Mouse (Mus musculus): ENCODE measurements around the gene 0610040J01Rik. TPM values are rescaled to one million over a fixed set of nuclear protein-coding genes. Genes with fewer than 3 reads are reported as not detected.

Gene 0610040J01Rik
- polyA plus RNA-seq (2015; fragmentation: Nextera tagmentation; extraction: Ambion mirVana): 1.5 and 3.0 TPM in 2 replicates

DNA sequence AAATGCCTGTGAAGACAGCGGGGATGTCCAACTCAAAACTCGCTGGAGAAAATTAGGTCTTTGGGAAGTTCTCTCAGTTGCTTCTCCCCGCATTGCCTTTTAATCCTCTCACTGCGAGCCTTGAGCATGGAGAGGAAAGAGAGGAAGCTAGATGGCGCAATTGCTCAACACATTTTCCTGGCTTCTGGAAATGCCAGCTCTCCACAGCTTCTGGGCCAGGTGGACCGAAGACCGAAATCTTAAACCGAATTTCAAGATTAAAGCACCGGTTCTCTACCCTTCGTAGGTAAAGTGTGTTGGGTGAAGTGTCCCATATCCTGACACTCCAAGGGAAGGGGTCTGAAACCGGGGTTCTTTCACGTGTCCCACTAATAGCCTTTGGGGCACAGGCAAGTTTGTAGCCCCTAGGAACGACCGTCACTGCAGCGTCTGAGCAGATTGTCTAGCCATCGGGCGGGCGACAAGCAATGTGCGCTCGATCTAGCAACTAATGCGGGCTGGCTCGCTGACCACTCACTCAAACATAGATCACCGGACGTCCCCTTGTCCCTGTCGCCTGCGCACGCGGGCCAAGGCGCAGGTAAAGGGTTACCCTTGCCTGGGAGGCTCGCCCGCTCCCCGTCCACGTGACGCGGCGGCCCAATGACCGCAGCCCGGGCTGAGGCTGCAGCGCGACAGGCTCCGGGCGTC is at the start of gene 0610040J01Rik:
Gene 0610040J01Rik (plus strand): TSS at position 545 of the 690 bp plus-strand sequence.
- H3K27me3 ChIP-seq (ENCODE audit: control insufficient read depth, insufficient read depth, low read length): peaks cover 17% of the 10 kb centered on the region
- peak within 1 kb of the TSS; percentile 81 for H3K4me2 ChIP-seq (ENCODE audit: low read depth, low read length)
- peak; percentile 77 for ATAC-seq (replicated peaks; ENCODE audit: extremely low read depth, insufficient read depth, low FRiP score)
- peaks cover 3% of the 10 kb centered on the region; the same call in 1 of the 2 replicates for H3K4me1 ChIP-seq (ENCODE audit: control insufficient read depth, insufficient read depth, low read length)
- H3K4me3 ChIP-seq (ENCODE audit: low read length): peak within 1 kb of the TSS; percentile 51
- H3K9ac ChIP-seq (ENCODE audit: low read length): peak within 1 kb of the TSS; percentile 59
- no peaks in the 10 kb centered on the region for H3K36me3 ChIP-seq (ENCODE audit: control insufficient read depth, insufficient read depth)
- H3K9me3 ChIP-seq (replicated peaks; ENCODE audit: control insufficient read depth, low read length): 0 out of 2 replicates have a peak, but pooled peaks cover 3% of the 10 kb centered on the region
- 2% methylated on average over 42 of the region's 42 CpGs for WGBS
- H3K27ac ChIP-seq (ENCODE audit: low read length): no peak within 1 kb of the TSS

DNA sequence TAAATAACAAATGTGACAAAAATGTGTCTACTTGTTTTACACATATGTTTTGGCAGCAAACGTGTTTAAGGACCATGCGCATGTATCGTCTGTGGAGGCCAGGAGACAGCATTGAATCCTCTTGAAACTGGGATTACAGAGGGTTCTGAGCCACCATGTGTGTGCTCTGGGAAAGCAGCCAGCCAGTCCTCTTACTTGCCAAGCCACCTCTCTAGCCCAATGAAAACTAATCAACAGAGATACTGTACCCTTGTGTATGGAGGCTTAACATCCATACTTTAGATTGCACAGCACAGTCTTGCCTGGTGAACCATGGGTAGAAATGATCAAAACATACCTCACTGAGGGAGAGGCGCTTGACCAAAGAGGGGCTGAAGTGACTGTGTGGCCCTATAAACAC is 46.3 kb upstream of the 0610040J01Rik start:
- ATAC-seq (replicated peaks; ENCODE audit: extremely low read depth, insufficient read depth, low FRiP score): no peak
- Histone ChIP-seq H3K36me3 (ENCODE audit: control insufficient read depth, insufficient read depth) (no peaks in the 10 kb centered on the region), H3K4me2 (ENCODE audit: low read depth, low read length) (no peak overlapping the region), H3K9ac (ENCODE audit: low read length) (no peak overlapping the region), H3K4me3 (ENCODE audit: low read length) (no peak overlapping the region), H3K27me3 (ENCODE audit: control insufficient read depth, insufficient read depth, low read length) (no peaks in the 10 kb centered on the region), H3K4me1 (ENCODE audit: control insufficient read depth, insufficient read depth, low read length) (no peaks in the 10 kb centered on the region), H3K9me3 (replicated peaks; ENCODE audit: control insufficient read depth, low read length) (0 out of 2 replicates have a peak, but pooled peaks cover 3% of the 10 kb centered on the region), H3K27ac (ENCODE audit: low read length) (no peak overlapping the region)
- 68% methylated on average over 4 of the region's 4 CpGs for WGBS

DNA sequence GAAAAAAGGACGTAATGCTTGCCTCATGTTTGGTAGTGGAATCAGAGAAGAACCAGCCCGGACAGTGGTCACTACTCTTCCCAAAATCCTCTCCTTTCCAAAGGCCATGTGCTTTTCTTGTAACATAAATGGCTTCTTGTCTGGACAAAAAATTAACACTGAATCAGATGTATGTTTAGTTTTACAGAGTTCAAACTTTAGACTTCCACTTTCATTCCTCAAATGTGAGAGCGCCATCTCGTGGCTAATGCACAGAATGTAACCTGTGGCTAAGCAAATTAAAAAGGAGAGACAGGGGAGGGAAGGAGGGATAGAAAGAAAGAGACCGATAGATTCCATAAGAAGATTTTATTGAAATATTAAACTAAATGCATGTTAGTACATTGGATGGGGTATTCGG is 45.4 kb upstream of the 0610040J01Rik start:
- Histone ChIP-seq H3K4me3 (ENCODE audit: low read length) (no peak overlapping the region), H3K4me2 (ENCODE audit: low read depth, low read length) (no peak overlapping the region), H3K27me3 (ENCODE audit: control insufficient read depth, insufficient read depth, low read length) (no peaks in the 10 kb centered on the region), H3K36me3 (ENCODE audit: control insufficient read depth, insufficient read depth) (no peaks in the 10 kb centered on the region), H3K9me3 (replicated peaks; ENCODE audit: control insufficient read depth, low read length) (0 out of 2 replicates have a peak, but pooled peaks cover 3% of the 10 kb centered on the region), H3K27ac (ENCODE audit: low read length) (no peak overlapping the region), H3K4me1 (ENCODE audit: control insufficient read depth, insufficient read depth, low read length) (no peaks in the 10 kb centered on the region), H3K9ac (ENCODE audit: low read length) (no peak overlapping the region)
- no peak for ATAC-seq (replicated peaks; ENCODE audit: extremely low read depth, insufficient read depth, low FRiP score)
- 35% methylated on average over 6 of the region's 6 CpGs for WGBS

DNA sequence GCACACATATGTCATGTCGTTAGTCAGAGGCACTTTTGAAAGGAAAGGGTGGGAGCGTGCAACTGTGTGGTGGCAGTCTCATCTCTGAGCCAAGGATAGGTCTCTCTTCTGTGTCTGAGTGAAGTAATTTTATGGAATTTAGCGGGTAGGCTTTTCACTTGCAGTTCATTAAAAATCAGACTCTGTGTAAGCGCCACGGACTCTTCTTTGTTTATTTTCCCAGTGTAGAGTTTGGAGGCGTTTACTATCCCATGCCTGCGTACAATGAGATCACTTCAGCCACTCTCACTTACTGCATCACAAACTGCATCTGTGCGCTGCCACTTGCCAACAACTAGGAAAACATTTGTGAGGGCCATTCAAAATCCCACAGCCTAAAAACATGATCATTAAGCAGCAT is 44.7 kb upstream of the 0610040J01Rik start:
- Histone ChIP-seq H3K27ac (ENCODE audit: low read length) (no peak overlapping the region), H3K9ac (ENCODE audit: low read length) (no peak overlapping the region), H3K4me3 (ENCODE audit: low read length) (no peak overlapping the region), H3K36me3 (ENCODE audit: control insufficient read depth, insufficient read depth) (no peaks in the 10 kb centered on the region), H3K27me3 (ENCODE audit: control insufficient read depth, insufficient read depth, low read length) (no peaks in the 10 kb centered on the region), H3K4me1 (ENCODE audit: control insufficient read depth, insufficient read depth, low read length) (no peaks in the 10 kb centered on the region), H3K4me2 (ENCODE audit: low read depth, low read length) (no peak overlapping the region), H3K9me3 (replicated peaks; ENCODE audit: control insufficient read depth, low read length) (0 out of 2 replicates have a peak, but pooled peaks cover 3% of the 10 kb centered on the region)
- WGBS: 72% methylated on average over 8 of the region's 8 CpGs
- no peak for ATAC-seq (replicated peaks; ENCODE audit: extremely low read depth, insufficient read depth, low FRiP score)

DNA sequence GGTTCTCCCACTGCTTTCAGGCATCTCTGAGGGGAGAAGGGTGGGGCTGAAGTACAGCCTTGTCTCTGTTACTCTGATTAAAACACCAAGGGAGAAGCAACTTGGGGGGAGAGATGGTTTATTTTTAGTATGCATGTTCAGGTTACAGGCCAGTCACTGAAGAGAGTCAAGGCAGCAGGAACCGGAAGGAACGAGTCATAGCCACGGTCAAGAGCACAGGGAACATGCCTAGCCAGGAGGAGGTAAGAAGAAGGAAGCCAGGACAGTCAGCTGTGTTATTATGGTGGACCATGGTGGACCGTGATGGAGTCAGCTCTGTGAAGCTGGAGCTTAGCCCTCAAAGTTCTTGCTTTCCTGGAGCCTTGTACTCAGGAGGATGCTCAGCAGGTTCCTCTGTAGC is 43.9 kb upstream of the 0610040J01Rik start:
- H3K9ac ChIP-seq (ENCODE audit: low read length): no peak overlapping the region
- H3K4me3 ChIP-seq (ENCODE audit: low read length): no peak overlapping the region
- no peaks in the 10 kb centered on the region for H3K36me3 ChIP-seq (ENCODE audit: control insufficient read depth, insufficient read depth)
- no peak overlapping the region for H3K27ac ChIP-seq (ENCODE audit: low read length)
- H3K27me3 ChIP-seq (ENCODE audit: control insufficient read depth, insufficient read depth, low read length): no peaks in the 10 kb centered on the region
- H3K9me3 ChIP-seq (replicated peaks; ENCODE audit: control insufficient read depth, low read length): 0 out of 2 replicates have a peak, but pooled peaks cover 3% of the 10 kb centered on the region
- no peak for ATAC-seq (replicated peaks; ENCODE audit: extremely low read depth, insufficient read depth, low FRiP score)
- WGBS: 44% methylated on average over 4 of the region's 4 CpGs
- no peaks in the 10 kb centered on the region for H3K4me1 ChIP-seq (ENCODE audit: control insufficient read depth, insufficient read depth, low read length)
- H3K4me2 ChIP-seq (ENCODE audit: low read depth, low read length): no peak overlapping the region

DNA sequence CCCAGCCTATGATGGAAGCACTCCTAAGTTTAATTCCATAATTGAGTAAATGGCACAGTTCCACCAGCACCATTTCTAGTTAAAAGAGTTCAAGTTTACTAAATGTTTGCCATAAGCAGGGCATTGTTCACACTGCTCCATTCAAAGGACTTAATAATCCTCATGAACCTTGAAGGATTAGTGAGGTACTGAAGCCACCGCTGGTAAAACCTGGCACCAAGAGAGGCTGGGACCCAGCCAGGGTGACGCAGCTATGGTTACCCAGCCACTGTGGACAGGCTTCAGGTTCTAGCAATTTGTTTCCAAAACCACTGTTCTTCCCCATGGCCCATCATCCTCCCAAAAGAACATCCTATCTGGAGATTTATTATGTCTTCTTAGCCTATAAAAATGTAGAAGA is 39.2 kb upstream of the 0610040J01Rik start:
- 75% methylated on average over 2 of the region's 2 CpGs for WGBS
- Histone ChIP-seq H3K9ac (ENCODE audit: low read length) (no peak overlapping the region), H3K36me3 (ENCODE audit: control insufficient read depth, insufficient read depth) (no peaks in the 10 kb centered on the region), H3K27ac (ENCODE audit: low read length) (no peak overlapping the region), H3K4me3 (ENCODE audit: low read length) (no peak overlapping the region), H3K9me3 (replicated peaks; ENCODE audit: control insufficient read depth, low read length) (0 out of 2 replicates have a peak, but pooled peaks cover 3% of the 10 kb centered on the region), H3K27me3 (ENCODE audit: control insufficient read depth, insufficient read depth, low read length) (no peaks in the 10 kb centered on the region), H3K4me2 (ENCODE audit: low read depth, low read length) (no peak overlapping the region), H3K4me1 (ENCODE audit: control insufficient read depth, insufficient read depth, low read length) (no peaks in the 10 kb centered on the region)
- ATAC-seq (replicated peaks; ENCODE audit: extremely low read depth, insufficient read depth, low FRiP score): no peak

DNA sequence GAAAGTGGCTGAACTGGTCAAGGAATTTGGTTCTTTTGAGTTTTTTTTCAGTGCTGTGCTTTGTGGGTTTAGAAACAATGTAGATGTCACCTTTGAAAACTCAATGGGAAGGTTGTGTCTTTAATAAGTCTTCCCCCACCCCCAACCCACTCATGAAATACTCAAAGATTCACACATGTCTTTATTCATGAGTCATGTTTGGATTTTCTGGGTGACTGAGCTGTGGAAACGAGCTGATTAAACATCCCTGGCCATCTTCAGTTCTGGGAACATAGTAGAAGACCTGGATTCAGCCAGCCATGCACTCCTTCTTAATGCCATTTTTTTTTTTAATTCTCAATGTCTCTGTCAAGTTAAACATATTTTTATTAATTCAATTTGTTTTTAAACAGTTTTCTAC is 38.6 kb upstream of the 0610040J01Rik start:
- no peaks in the 10 kb centered on the region for H3K36me3 ChIP-seq (ENCODE audit: control insufficient read depth, insufficient read depth)
- H3K4me2 ChIP-seq (ENCODE audit: low read depth, low read length): no peak overlapping the region
- no peaks in the 10 kb centered on the region for H3K27me3 ChIP-seq (ENCODE audit: control insufficient read depth, insufficient read depth, low read length)
- no peaks in the 10 kb centered on the region for H3K9me3 ChIP-seq (replicated peaks; ENCODE audit: control insufficient read depth, low read length)
- no peaks in the 10 kb centered on the region for H3K4me1 ChIP-seq (ENCODE audit: control insufficient read depth, insufficient read depth, low read length)
- H3K9ac ChIP-seq (ENCODE audit: low read length): no peak overlapping the region
- no peak overlapping the region for H3K27ac ChIP-seq (ENCODE audit: low read length)
- 56% methylated on average over 1 of the region's 1 CpGs for WGBS
- ATAC-seq (replicated peaks; ENCODE audit: extremely low read depth, insufficient read depth, low FRiP score): no peak
- no peak overlapping the region for H3K4me3 ChIP-seq (ENCODE audit: low read length)

DNA sequence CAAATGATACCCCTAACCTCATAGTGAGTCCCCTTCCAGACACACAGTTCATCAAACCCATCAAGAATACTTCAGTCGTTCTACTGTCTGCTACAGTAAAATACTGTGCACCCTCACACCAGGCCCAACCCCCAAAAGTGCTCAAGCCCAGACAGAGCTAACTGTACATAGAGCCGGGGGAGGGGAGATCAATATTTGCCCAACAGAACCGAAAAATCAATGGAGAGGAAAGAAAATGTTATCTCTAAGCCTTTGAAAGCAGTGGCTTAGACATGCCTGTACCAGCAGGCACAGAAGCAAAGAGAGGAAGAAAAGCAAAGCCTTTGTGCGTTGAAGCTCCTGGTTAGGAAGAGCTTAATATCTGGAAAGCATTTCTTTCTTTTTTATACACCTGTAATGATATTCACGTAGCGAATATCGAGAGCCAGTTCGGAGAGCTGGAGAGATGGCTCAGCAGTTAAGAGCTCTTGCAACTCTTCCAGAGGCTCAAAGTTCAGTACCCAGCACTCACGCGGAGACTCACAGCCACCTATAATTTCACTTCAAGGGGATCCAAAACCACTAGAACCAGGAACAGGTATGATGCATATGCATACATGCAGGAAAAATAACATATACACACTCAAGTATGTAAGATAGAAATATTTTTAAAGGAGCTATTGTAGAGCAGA is 23.9 kb upstream of the 0610040J01Rik start:
- no peaks in the 10 kb centered on the region for H3K4me1 ChIP-seq (ENCODE audit: control insufficient read depth, insufficient read depth, low read length)
- no peak for ATAC-seq (replicated peaks; ENCODE audit: extremely low read depth, insufficient read depth, low FRiP score)
- H3K27me3 ChIP-seq (ENCODE audit: control insufficient read depth, insufficient read depth, low read length): no peaks in the 10 kb centered on the region
- no peak overlapping the region for H3K4me3 ChIP-seq (ENCODE audit: low read length)
- H3K9me3 ChIP-seq (replicated peaks; ENCODE audit: control insufficient read depth, low read length): no peaks in the 10 kb centered on the region
- no peak overlapping the region for H3K27ac ChIP-seq (ENCODE audit: low read length)
- H3K36me3 ChIP-seq (ENCODE audit: control insufficient read depth, insufficient read depth): no peaks in the 10 kb centered on the region
- no peak overlapping the region for H3K4me2 ChIP-seq (ENCODE audit: low read depth, low read length)
- H3K9ac ChIP-seq (ENCODE audit: low read length): no peak overlapping the region
- WGBS: 84% methylated on average over 10 of the region's 10 CpGs

DNA sequence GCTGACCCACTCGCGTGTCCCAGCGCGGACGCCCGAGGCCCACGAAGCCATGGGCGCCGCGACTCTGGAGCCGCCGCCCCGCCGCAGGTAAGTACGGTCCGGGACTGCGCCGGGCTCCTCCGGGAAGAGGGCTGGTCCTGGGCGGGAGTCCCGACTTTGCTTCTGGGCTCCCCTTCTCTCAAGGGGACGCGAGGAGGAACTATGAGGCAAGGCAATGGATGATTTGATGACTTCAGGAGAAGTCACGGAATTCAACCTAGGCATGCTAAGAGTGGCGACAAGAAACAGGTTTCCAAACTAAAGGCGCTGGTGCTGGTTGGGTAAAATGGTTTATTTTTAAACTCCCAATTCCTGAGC is 324 bp downstream of the 0610040J01Rik start:
- Histone ChIP-seq H3K27me3 (ENCODE audit: control insufficient read depth, insufficient read depth, low read length) (peaks cover 17% of the 10 kb centered on the region), H3K9ac (ENCODE audit: low read length) (peak overlapping the region; percentile 59), H3K9me3 (replicated peaks; ENCODE audit: control insufficient read depth, low read length) (0 out of 2 replicates have a peak, but pooled peaks cover 3% of the 10 kb centered on the region), H3K4me3 (ENCODE audit: low read length) (peak overlapping the region; percentile 51), H3K36me3 (ENCODE audit: control insufficient read depth, insufficient read depth) (no peaks in the 10 kb centered on the region), H3K4me2 (ENCODE audit: low read depth, low read length) (peak overlapping the region; percentile 81), H3K4me1 (ENCODE audit: control insufficient read depth, insufficient read depth, low read length) (peaks cover 5% of the 10 kb centered on the region; the same call in 1 of the 2 replicates), H3K27ac (ENCODE audit: low read length) (no peak overlapping the region)
- ATAC-seq (replicated peaks; ENCODE audit: extremely low read depth, insufficient read depth, low FRiP score): no peak
- WGBS: 1% methylated on average over 26 of the region's 26 CpGs

Data from heart, embryonic 16.5 days (tissue).